Mouse (Mus musculus): ENCODE measurements around the gene Borcs8.

DNA sequence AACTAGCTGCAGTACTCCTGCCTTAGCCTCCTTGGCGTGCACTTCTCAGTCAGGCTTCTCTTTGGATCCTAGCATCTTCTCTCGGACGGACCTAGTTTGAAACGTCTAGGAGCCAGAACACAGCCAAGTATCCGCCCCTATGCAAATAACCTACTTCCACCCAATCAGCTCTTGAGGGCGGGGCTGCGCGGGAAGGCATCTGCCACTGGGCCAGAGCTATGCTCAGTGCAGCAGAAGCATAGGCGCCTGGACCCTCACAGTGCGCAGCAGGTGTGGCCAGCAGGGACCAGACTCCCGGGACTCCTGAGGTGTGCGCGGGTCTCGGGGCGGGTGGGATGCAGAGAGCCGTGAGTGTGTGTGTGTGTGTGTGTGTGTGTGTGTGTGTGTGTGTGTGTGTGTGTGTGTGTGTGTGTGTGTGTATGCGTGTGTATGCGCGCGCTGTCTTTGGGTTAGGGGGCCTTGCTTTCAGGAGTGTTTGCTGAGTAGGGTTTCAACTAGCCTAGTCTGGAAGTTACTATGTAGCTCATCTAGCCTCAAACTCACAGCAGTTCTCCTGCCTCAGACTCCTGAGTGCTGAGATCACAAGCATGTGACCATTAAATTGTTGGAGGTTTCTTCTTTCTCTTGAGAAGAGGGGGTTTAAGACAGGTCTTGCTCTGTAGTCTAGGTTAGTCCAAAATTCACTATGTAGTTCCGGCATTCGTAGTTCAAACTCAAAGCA is 13.4 kb downstream of the Borcs8 start:
- TF ChIP-seq CTCF (IDR thresholded peaks at IDR 0.05; ENCODE audit: low read depth, low read length) (no peak), POLR2A (IDR thresholded peaks at IDR 0.05; ENCODE audit: borderline replicate concordance, low read depth, low read length) (no peak)

Measured in bone marrow macrophage, adult 2 months (primary cell).